Mouse (Mus musculus): Measurements from ENCODE around the gene Hes1. TPM values are rescaled to one million over a fixed set of nuclear protein-coding genes. Genes with fewer than 3 reads are reported as not detected.

The Hes1 gene
- total RNA-seq (2022), result 10 to 100 TPM; 25.2 to 38.7 (median 32.2) TPM

- DNase-seq, result peak; percentile 89
Observed at GRCm38 (mm10) chr16:30063984-30064453, at the start of gene Hes1. TSS of gene Hes1 (plus strand) at chr16:30064384.

DNA sequence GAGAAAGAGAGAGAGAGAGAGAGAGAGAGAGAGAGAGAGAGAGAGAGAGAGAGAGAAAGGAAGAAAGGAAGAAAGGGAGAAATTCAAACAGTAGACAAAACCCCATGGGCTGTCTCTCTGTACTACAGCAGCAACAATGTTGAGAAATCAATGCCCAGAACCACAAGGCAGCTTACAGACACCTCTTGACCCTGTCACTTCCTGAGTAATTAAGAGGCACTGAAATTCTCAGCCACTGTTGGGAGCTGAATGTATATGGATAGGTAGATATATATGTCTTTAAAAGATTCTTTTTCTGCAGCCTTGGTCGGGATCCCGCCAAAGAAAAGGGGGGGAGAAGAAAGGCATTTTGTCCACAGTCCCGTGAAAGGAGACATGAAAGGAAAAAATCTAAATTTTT, 48.1 kb upstream of the Hes1 start:
- DNase-seq, result no peak

GRCm38 (mm10) chr16:30020124-30020523, 44.1 kb upstream of the Hes1 start:
- no peak for DNase-seq

- DNase-seq, result no peak
Observed at GRCm38 (mm10) chr16:30022352-30022751, 41.8 kb upstream of the Hes1 start.

DNA sequence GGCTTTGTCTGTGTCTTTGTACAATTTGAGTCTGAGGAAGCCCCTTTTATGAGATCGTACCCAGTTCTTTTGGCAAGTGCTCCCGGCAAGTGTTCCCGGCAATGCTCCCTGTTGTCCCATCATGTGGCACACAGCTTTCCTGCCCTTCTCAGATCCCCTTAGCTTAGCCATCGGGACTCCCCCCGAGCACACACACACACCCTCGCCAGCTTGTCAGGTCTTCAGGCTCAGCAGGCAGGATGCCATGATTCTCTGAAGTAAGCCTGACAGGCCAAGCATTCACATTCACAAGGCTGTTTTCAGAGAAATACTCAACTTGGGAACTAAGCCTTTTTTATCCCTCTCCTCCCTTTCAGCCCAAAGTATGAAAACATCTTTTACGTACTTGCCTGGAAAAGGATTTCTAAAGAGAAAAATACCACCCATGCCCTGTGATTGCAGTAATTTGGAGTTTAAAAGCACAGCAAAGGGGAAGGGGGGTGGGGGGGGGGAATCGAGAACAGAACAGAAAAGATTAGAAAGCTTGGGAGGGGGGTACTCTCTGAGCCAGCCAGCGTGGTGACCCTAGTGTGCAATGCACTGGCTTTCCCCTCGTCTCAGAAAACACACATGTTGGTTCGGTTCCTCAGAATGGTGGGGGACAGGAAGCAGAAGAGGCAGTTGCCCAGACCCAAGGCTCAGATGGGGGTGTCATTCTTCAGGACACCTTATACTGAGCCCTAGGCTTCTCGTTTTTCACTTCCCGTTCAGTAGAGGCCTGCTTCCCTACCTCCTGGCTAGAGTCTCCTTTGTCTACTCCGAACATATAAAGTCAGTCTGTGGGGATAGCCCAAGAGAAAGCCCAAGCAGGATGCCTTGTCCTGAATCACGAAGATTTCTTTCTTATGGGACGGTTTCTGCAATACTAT, 41.0 kb upstream of the Hes1 start:
- DNase-seq, result no peak

DNA sequence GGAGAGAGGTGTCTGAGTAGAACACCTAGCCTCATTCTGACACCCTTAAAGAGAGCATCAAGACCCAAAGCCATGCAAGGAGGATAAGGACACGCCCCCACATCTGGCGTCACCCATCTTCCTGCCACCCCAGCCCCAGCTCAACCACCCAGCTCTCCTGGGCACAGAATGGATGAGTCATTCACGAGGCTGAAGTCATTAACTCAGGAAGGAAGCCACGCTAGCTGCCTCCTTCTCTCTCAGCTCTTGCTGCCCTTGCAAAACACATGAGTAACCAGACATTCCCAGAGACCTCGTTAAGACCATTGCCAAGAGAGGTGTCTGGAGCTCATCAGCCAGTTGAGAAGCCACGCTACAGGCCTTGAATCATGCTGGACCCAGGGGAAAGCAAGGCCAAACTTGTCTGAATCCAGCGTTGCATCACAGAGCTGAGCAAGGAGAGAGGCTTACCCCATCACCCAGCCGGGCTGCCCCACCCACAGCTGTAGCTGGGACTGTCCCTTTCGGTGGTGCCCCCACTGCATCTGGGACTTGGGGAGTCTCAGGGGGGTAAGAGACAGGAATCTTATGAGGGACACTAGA, 39.4 kb upstream of the Hes1 start:
- DNase-seq, result peak; percentile 88

DNA sequence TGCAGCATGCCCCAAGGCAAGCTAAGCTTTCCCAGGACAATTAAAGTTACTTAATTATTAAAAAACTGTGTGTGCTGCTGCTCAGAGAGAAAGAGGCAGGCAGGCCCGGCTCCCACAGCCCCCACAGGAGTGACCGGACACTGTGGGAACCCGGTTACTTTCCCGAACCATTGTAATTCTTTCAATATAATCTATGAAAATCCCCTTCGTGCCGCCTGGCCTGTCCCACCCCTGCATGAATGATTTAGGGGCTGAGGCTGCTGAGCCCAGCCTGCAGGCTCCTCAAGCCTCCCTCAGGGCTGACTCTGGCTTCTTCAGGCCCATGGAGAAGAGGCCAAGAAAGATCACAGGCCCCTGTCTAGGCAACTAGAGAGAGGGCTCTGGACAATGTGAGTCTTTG, 36.0 kb upstream of the Hes1 start:
- DNase-seq, result no peak

DNA sequence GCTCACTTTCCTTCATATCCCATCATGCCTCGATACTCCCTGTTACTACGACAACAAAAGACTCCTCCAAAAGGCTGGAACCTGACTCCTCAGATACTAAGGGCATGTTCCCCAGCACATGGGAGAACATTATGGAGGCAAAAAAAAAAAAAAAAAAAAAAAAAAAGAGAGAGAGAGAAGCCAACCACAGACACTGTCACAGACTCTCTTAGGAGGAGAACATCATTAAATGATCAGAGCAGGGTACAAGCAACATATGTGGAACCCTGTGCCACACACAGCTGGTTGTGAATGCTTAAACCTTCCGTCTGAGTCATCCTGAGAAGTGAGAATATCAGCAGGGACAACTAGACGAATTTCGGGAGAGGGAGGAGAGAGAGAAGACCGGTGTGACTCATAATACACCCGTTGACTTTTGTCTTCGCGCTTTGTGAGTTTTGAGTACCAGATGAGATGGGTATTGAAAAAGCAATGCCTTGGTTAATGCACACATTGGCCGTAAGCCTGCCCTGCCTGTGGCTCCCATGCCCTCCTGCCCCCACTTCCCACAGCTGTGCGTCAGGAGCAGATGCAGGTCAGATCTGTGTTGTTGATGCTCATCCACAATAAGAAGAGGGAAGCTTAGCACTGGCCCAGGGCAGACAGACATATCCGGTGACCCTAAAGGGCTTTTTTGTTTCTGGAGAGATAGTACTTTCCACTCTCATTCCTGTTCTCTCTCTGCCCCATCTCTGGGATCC, 34.8 kb upstream of the Hes1 start:
- DNase-seq, result no peak

GRCm38 (mm10) chr16:30032326-30032904, 31.8 kb upstream of the Hes1 start:
- no peak for DNase-seq

DNA sequence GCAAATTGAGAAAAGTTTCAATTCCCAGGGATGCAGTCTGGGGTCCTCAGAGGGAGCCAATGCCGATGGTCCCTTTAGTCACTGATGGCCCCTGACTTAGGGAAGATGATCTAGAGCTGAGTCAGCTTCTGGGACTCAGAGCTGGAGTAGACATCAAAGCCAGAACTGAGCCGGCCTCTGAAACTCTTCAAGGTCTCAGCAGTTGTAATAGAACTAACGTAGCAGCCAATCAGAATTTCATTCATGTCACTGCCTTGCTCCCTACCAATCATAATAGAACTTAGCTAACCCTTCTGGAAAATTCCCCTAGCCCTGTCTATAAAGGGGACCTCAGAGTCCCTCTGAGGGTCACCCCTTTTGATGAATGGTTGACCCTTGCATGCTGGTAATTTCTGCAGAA, 30.8 kb upstream of the Hes1 start:
- peak; percentile 65 for DNase-seq

GRCm38 (mm10) chr16:30034001-30034400, 30.2 kb upstream of the Hes1 start:
- peak; percentile 48 for DNase-seq

DNA sequence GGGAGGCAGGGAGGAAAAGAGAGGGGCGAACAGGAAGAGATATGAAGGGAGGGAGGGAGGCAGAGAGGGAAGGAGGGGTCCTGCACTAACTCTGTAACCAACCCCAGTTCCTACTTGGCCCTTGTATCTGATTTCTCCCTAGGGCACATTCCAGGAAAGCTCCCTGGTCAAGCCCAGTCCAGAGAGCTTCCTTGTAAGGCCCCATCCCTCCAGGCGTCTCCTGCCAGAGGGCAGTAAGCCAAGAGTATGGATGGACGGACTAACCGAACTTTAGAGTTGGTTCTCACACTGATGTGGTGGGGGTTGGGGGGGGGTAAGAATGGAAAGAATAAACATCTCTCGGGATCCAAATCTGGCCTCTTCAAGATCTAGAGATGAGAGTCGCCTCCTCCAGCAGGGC, 29.7 kb upstream of the Hes1 start:
- no peak for DNase-seq

GRCm38 (mm10) chr16:30034979-30035440, 29.2 kb upstream of the Hes1 start:
- no peak for DNase-seq

- DNase-seq, result no peak
Observed at GRCm38 (mm10) chr16:30036104-30036503, 28.1 kb upstream of the Hes1 start.

DNA sequence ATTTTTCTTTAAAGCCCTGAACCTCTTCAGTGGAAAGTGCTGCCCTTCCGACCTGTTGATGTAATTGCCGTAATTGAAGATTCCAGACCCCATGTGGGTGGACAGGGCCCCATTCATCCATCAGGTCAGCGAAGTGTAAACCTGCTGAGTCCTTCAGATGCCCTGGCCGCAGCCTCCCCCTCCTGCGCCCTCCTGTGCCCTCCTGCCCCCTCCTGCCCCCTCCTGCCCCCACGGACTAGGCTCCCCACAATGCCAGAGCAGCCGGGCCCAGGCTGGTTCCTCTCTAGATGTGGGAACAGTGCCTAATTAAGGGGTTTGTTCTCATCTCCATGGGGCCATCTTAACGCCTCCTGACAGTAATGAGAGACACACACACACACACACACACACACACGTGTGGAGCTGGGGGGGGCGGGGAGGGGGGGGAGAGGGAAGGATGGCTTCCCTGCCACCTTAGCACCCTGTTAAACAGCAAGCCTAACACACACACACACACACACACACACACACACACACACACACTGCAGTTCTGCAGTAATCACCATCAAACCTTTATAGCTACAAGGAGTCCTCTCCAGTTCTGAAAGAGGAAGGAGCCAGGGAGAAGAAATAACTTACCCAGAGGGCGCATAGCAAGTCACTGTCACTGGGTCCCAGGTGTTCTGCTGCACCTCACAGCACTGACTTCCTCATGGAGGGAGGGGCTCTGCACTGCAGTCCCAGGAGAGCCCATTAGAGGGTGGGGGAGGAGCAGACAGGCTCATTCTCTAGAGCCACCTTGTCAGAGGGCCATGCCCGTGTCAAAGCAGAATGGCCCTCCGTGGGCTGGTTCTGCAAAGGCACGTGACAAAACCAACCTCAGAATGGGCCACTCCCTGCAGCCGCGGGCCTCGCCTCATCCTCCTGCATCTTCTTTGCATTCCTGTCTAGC, 25.3 kb upstream of the Hes1 start:
- no peak for DNase-seq

- DNase-seq, result no peak
Observed at GRCm38 (mm10) chr16:30039841-30040240, 24.3 kb upstream of the Hes1 start.

DNA sequence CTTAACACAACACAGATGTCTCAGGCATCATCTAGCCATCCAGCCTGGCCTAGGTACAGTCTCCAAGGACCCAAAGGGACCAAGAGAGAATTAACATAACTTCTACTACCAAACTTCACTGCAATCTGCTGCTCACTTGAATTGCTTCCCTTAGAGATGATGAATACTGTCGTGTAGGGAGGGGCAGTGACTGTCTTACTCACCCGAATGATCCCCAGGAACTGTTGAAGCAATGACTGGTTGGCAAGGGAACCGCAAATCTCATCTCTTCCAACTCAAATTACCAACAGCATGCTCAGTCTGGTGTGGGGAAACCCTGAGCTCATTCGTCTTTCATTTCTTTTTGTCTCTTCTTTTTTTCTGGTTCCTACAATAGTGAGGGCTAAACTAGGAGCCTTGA, 21.3 kb upstream of the Hes1 start:
- no peak for DNase-seq

DNA sequence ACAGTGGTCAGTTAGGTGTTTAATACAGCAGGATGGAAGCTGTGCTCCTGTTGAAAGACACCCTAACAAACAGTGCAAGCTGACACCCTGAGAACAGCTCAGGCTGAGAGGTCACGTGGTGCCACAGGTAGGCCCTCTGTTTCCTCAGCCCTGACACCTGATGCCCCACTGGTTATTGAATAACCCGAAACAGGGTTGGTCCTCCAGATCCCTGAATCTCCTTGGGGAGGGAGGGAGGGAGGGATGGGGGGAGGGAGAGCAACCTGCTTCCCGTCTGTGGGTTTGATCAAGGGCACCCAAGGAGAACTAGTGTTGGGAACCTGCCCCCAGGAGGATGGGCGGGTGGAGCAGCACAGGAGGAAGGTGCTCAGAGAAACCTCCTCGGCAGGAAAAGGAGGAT, 18.6 kb upstream of the Hes1 start:
- DNase-seq, result no peak

DNA sequence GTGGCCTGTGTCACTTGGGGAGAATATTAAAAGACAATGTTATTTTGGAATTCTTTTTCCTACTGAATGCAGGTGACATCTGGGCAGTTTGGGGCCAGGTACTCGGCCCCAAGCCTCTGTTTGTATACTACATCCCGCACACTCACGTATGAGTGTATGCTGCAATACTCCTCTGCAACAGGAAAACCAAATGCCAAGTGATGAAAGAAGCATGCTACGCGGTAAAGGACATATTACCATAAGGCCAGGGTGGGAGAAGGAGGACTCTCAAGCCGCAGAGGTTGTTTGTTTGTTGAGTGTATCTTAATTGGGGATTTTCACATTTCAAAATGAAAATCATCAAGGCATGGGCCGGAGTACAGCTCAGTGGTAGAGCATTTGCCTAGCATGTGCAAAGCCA, 17.2 kb upstream of the Hes1 start:
- DNase-seq, result no peak

DNA sequence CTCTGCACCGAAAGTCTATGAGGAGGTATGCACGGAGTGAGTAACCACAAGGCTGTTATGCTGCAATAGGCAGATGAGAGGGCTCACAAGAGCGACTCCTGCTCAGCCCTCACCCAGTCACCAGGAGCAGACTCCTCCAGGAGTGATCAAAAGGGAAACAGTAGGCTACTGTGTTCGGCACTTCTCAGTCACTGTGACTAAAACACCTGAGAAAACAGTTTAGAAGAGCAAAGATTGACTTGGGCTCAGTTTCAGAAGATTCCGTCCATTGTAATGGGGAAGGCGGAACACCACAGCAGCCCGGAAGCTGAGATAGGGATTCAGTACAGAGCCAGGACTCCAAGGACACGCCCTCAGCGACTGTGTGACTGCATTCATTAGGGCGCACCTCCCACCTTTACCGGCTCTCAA, 16.8 kb upstream of the Hes1 start:
- DNase-seq, result no peak

DNA sequence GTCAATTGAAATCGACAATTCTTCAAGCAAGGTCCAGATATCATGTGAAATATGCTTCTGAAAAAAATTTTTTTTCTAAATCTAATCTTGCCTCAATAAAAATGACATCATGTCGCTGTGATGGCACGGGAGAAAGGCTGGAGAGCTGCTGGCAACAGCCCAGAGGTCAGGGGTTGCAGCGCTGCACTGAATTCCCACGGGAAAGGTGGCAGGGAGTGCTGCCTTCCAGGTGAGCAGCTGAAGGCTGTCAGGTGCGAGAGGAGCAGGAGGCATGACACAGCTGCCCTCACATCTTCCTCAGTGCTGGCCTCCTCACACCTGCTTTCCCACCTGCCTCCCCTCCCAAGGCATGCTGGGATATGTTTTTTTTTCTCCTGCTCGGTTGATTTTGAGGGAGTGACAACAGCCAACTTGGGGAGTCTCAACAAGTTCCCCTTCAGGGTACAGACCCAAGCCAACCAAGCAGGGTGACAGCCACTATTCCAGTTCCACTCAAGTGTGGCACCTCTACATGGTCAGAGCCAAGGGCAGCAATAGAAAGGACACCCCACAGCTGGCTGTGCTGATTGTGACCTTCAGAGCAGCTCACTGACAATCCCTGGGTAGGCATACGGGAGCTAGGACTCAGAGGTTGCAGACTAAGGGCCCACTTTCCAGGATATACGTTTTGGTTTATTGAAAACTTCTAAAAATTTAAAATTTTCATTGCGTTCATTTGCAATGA, 13.3 kb upstream of the Hes1 start:
- no peak for DNase-seq
